Mouse (Mus musculus) right cerebral cortex, postnatal 36 days (tissue): Measurements from ENCODE around the gene Slc39a11.

Source experiments
- DNase-seq, 2 experiments: peaks; one replicate each; pipeline ENCODE4 v3.0.0; 2022; ENCODE audit warnings: low spot score in 2 of 2, mixed read lengths in 1 of 2

Gene Slc39a11

DNA sequence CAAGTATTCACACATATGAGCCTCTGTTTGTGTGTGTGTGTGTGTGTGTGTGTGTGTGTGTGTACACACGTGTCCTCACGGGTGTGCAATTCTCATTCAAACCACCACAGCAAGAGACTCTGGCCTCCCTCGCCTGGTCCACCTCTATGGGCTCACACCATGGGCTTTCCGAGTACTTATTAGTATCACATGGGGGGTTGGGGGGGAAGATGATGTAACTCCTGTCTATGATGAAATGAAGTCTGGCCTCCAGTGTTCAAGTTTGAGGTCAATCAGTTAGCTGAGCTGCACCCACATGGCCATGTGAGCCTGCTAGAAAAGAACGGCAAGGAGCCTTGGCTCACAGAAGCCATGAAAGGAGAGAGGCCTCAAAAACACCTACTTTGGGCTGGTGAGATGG is 16.5 kb downstream of the Slc39a11 start:
- DNase-seq: no peak

DNA sequence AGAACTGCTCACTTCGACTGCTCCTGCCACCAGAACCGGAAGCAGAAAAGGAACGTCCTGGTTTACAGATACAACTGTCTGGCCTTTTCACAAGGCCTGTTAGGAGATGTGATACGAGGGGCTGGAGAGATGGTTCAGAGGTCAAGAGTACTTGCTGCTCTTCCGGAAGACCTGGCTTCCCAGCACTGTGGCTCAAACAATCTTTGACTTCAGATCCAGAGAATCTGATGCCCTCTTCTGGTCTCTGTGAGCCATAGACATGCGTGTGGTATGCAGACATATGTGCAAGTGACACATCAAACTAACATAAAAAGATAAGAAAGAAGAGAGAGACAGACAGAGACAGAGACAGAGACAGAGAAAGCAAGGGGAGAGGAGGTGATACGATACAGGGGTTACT is 17.6 kb downstream of the Slc39a11 start:
- no peak for DNase-seq

DNA sequence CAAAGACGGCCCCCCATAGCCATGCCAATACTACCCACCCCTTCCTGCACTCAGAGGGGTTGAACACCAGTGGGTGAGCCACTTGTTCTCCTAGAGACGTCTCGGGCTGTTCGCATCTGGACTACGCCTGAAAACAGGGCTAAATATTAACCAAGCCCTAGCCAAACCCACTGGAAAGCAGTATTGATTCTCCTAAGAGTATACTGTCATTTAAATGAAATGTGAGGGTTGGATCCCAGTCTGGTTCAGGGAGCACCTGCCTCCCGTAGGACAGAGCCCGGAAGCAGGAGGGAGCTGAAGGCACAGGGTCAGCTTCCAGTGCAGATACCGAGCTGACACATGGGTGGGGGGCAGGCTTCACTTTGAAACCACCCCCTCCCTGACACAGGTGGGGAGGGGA is 18.0 kb downstream of the Slc39a11 start:
- no peak for DNase-seq

DNA sequence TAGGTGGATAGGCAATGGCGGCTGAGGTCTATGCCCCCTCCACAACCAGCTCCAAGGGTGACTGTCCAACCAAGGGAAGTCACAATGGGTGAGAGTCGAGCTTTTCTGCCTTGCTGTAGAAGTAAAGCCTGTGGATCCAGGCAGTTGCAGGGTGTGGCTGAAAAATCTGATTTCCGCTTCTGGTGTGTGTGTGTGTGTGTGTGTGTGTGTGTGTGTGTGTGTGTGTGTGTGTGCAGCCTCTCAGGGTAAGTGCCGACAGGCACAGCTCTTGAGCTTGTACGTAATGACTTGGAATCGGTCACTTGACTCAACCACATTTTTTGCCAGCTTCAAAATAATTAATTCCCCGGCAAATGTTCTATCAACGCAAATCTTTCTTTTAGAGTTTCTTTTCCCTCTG is 18.6 kb downstream of the Slc39a11 start:
- no peak for DNase-seq

DNA sequence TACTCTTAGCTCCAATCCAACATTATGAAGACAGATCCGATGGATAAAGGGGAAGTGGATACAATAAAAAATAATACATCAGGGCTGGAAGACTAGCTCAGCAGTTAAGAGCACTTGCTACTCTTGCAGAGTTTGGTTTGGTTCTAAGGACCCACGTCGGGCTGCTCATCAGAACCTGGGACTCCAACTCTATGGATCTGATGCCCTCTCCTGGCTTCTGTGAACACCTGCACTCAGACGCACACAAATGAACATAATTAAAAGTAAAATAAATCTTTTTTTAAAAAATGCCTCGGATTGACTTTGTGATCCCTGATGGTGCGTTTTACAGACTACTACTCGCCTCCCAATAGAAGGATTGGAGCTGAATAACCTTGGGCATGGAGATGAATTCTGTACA is 19.2 kb downstream of the Slc39a11 start:
- no peak for DNase-seq

DNA sequence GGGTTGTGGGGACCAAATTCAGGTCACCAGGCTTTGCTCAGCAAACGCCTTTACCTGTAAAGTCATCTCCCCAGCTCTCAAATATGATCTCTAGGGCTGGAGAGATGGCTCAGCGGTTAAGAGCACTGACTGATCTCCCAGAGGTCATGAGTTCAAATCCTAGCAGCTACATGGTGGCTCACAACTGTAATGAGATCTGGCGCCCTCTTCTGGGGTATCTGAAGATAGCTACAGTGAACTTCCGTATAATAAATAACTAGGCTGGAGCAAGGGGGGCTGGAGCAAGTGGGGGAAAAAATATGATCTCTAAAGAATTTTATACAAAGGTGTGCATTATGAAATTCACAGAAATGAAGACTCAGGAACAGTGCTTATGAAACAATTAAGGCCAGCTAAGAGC is 22.1 kb downstream of the Slc39a11 start:
- DNase-seq: no peak

DNA sequence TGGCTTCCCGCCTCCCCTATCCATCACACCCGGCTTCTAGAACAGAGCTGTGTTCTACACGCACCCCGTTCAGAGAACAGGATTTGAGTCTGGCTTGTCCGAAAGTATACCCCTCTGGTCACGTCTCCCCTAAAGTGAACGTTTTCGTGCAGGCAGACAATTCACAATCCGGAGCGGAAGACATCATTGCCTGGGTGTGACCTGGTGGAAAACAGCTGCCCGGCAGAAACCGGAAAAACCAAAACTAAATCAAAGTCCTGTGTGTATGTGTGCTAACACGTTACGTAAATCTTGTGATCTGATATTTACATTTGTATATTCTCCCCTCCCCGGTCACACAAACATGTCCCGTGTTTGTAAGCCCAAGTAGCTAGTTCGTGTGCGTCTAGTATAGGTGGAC is 24.4 kb downstream of the Slc39a11 start:
- DNase-seq: no peak

DNA sequence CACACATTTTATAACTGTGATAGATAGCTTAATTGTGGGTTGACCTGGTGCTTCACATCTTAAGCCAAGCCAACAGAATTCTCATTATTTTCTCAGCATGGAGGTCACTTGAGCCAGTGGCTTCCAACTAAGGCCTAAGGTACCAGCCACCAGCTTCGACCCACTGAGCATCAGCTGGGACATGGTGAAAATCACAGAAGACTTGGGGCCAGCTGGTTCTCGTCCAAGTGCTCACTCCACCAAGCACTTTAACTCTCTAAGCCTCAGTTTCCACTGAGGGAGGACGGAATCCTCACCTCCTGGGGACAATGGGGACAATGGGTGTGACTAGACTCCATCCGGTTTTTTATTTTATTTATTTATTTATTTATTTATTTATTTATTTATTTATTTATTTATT is 27.9 kb downstream of the Slc39a11 start:
- no peak for DNase-seq

DNA sequence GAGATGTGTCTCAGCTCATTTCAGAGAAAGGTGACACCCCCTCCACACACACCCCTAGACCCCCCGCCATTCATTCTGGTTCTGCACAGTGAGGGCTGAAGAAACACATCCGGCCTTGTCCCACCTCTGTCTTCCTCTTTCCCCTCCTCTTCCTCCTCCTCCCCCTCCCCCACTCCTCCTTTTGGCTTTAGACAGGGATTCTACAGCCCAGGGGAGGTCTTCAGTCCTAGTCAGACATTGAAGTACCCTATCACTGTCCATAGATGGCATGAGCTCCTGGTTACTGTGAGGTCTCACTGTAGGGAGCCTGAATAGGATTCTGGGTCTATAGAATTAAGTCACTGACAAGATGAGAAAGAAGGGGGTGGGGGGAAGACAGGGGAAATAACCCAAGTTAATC is 28.9 kb downstream of the Slc39a11 start:
- DNase-seq: no peak

DNA sequence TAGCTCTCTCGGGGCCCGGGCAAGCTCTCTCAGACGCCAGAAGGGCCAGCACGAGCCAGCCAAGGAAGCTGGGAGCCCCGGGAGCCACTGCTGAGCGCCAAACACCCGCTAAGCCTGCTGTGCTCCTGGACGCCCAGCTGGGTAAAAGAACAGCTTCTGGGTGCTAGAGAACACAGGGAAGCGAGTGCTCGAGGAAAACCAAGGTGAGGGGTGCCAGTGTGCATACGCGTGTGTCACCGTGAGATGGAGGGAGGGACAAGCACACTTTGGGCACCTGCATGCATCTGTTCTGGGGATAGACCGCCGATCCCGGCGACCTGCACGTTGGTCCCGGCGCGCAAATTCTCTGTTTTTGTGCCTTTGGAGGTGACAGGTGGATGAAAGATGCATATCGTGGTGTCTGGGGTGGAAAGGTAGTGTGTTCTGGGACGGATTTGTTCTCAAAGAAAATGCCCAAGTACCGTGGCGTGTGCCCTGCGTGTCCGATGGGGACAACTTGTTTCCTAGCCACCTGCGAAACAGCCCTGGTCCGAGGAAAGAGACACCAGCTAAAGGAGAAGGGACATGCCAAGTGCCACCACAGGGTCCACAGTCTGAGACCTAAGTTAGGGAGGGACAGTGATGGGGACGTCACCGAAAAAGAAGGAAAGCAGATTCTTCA is 30.3 kb downstream of the Slc39a11 start:
- DNase-seq: no peak

DNA sequence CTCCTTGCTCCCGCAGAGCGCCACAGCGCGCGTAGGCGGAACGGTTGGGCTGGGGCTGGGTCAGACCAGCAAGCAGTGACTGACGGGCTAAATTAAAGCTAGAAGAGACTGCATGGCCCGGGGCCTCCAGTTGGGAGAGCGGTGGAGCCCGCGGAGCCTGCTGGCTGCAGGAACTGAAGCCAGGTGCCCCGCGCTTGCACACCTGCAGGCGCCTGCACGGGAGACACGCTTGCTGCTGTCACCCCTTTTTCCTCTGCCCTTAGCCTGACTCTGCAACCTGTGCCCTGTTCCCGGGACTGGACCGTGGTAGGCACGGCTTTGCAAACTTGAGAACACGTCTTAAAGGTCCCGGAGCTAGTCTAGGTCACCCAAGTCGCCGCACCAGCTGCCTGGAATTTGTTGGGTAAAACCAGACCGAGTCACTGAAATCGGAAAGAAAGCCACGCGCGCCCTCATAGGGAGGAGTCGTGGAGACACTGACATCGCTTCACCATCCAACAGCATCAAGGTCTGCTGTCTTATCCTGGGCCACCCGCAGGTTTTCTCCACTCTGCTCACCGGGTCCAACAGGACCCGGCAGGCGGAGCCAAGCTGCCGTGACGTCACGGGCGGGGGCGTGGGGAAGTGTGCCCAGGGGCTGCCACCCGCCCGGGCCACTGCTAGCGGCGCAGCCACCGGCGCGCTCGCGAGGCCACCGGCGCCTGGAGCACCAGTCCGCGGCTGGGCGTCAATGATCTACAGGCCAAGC is 31.0 kb downstream of the Slc39a11 start, which contains the start of gene Sstr2:
Gene Sstr2, plus strand, starts transcription at position 671 of the 748 bp plus-strand sequence.
- DNase-seq: peak; percentile 68 to 76

DNA sequence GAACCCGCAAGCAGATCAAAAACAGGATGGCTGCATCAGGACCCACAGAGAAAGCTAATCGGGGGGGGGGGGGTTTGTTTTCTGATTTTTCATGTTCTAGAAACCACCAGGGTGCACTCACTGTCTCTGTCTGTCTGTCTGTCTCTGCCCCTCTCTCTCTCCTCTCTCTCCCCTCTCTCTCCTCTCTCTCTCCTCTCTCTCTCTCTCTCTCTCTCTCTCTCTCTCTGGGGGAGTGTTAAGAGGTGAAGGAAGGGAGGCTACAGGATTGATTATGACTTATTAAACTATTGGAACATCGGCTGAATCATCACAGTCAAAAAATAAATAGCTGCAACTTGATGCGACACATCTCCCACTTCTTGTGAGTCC is 31.6 kb downstream of the Slc39a11 start:
- no peak for DNase-seq

DNA sequence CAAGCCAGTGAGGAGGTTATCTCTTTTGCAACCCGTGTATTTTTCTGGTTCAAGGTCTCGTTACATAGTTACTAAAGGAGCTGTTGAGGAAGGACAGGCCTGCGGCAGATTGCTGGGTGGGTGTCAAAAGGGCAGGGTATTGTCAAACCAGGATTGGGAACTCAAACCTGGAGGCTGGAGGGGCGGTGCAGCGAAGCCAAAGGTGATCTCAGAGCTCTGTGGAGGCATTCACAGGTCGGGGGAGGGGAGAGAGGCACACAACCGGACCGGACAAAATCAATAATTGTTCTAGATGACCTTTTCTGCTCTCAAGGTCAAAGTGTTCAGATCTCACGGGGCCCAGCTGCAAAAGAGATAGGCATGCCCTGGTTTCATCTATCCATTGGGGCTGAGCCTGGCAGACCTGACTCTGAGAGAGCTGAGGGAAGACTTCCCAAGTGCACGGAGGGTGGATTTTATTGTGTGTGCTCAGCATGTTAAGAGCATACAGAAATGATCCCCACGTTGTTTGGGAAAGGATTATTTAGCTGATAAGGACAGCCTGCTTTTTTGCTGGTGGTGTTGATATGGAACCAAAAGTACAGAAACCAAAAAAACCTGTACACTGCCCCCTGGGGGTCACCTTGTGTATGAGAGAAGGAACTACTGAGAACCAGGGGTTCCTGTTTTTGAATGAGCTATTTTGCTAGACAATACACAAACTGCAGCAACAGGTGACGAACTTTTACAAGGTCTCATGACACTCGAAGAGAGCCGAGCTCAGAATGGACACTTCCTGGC is 32.6 kb downstream of the Slc39a11 start:
- peak; percentile 25 to 40 for DNase-seq

DNA sequence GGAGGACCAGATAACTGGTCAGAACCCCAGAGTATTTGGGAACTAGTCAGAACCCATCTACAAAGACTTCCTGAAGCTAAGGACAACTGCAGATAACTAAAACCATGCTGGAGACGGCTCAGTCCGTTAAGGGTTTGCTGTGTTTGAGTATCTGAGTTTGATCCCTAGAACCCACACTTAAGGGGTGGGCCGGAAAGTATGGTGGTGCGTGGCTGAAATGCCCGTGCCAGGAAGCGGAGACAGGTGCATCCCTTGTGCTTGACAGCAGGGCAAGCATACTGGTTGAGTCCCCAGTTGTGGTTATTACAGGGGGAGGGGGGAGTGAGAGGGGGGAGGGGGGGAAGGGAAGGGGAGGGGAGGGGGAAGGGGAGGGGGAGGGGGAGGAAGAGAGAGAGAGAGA is 35.4 kb downstream of the Slc39a11 start:
- DNase-seq: no peak

DNA sequence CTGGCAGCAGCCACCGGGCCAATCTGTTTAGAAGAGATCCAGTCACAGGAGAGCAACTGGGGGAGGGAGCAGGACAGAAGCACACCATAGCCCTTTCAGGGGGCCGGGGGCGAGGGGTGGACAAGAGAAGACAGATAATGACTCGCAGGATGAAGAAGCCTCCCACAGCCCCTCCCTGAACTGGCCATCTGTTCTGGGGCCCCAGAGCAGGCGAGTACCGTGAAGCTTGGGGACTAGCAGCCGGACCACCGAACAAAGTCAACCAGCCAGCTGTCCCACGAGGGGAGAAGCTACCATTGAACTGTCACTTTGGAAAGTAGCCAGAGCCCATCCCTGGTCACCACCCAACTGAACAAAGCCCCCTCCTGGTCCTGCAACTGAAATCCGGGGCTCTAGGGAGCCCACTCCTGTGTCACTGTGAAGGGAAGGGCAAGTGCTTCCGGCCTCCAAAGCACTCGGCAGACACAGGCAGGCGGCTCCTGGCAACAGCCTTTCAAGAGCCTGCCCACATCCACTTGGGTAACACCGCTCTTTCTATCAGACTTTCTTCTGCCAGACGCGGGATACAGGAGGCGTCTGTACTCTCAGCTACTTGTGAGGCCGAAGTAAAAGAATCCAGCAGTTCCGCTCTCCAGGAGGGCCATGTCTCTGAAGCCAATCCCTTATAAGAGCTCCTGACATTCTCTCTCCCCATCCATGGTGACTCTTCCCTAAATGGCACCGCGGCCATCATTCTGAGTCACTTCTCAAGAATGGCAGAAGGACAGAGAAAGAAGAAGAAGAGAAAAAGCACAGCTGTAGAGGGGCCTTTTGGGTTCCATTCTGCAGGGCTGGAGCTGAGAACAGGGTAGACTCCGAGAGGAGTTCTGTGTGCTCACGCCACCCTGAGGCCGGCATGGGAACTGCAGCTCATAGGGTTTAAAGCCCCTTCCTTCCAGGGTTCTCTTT is 37.9 kb downstream of the Slc39a11 start:
- peak; percentile 24 to 36 for DNase-seq

DNA sequence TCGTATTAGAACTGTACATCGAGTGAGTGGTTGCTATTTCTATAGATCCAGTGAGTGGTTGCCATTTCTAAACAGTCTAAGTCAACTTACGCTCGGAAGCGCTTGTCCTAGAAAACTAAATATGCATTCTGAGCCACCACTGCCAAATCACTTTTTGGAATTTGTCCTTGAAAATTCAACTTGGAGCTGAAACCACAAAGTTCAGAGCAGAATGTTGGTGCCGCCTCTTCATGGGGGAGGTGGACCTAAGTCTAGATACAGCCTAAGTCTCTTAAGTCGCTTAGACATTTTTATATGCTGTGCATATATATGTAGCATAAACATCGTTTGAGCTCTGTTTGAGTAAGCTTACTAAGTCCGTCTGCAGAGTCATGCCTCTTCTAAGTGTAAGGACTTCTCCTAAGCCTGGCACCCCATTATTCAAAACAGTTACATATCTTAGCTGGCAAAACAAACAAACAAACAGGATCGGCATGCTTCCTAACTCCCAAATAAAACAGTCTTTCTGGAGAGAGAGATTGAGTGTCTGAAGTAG is 38.7 kb downstream of the Slc39a11 start:
- peak in 1 of 2 experiments; percentile 54 for DNase-seq

DNA sequence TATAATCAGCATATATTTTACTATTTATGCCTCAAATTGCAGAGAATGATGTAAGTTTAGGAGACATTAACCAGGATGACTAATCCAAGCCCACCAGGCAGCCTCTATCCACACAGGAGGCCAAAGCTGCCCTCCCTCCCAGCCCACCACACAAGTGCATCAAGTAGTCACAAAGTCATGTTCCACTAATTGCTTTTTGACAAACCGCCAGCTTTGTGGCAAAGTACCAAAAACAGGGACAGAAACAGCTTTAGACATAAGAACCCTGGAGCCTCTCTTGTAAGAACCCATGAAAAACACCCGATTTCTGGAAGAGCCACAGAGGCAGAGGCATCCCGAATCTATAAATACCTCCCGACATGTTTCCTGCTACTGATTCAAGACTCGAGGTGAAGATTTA is 39.6 kb downstream of the Slc39a11 start:
- no peak for DNase-seq

DNA sequence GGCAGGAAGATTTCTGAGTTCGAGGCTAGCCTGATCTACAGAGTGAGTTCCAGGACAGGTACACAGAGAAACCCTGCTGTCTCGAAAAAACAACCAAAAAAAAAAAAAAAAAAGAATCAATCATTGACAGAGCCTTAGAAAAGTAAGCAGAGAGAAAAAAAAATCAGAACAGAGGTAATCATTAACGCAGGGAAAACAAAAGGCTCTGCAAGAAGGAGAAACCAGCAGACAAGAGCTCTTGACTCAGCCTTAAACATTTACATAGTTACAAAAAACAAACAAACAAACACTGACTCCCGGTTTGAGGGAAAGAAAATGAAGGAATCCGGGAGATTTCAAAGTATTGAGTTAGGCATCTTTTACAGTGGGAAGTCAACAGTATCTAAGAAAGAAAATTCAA is 40.3 kb downstream of the Slc39a11 start:
- no peak for DNase-seq

DNA sequence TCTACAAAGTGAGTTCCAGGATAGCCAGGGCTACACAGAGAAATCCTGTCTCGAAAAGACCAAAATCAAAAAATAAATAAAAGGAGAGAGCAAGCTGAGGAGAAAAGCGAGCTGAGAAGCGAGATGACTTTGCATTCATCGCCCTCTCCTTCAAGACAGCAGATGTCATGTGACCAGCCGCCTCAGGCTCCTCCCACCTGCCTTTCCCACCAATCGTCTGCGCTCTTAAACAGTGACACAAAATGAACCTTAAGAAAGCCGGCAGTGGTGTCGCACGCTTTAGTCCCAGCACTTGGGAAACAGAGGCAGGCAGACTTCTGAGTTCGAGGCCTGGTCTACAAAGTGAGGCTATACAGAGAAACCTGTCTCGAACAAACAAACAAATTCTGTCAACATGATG is 42.3 kb downstream of the Slc39a11 start:
- DNase-seq: no peak

DNA sequence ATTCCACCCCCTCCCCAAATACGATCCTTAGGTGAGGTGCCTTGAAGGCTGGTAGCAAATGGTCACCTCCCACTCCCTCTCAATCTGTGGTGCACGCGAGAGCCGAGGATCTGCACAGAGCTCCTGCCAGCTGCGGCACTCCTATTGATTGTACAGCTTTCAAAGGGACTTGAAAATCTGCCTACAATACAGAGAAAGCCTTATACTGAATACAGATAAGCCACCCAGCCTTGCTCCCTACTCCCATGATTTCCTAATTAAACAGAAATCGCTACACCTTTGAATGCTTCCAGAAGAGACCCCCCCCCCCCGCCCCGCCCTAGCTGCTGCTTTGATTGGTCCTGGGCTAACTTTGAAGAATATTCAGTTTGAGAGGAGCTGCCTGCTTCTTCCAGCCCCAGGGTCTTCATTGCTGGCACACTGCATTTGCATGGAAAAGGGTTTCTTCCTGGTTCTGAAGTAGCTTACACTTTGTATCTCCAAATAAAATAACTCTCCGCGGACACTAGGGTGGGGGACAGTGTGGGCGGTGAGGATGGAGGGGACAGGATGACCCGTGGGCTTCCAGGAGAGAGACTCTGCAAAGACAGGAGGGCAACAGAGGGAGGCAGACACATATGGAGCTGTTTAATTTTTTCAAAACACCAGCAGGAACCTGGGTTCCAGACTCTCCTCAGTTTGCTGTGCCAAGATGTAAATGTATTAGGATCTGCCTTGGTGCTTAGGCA is 48.1 kb downstream of the Slc39a11 start:
- no peak for DNase-seq
